Mouse (Mus musculus) CH12.LX (cell line): ENCODE measurements around the gene Rap1gap. TPM values are rescaled to one million over a fixed set of nuclear protein-coding genes. Genes with fewer than 3 reads are reported as not detected.

Source experiments
- DNase-seq: peaks from one replicate; pipeline ENCODE4 v3.0.0-alpha.2; 2013; ENCODE audit errors: extremely low read depth
- H3K27ac ChIP-seq: 2 replicates; pipeline ENCODE4 v1.5.1; 2012; ENCODE audit warnings: low read depth, mild to moderate bottlenecking, control low read depth, moderate library complexity; ENCODE audit not compliant: insufficient read depth
- H3K27me3 ChIP-seq: replicated peaks from 2 replicates; pipeline ENCODE3; 2012; ENCODE audit warnings: inconsistent platforms
- H3K36me3 ChIP-seq, 2 experiments: replicated peaks in 1 of 2; 2 replicates each; pipeline versions ENCODE3 to v1.6.1; 2012; ENCODE audit warnings: inconsistent platforms in 1 of 2, low read length in 1 of 2, mild to moderate bottlenecking in 1 of 2, mixed read lengths in 1 of 2, moderate library complexity in 1 of 2; ENCODE audit not compliant: control insufficient read depth in 1 of 2, insufficient read depth in 1 of 2
- H3K4me1 ChIP-seq, 2 experiments: 2 replicates each; pipeline ENCODE4 v1.6.1; 2012; ENCODE audit warnings: inconsistent platforms in 1 of 2, moderate library complexity in 1 of 2; ENCODE audit not compliant: insufficient read depth in 2 of 2, control insufficient read depth in 1 of 2
- H3K4me2 ChIP-seq: 2 replicates; pipeline ENCODE4 v1.6.1; 2012; ENCODE audit warnings: low read depth, mild to moderate bottlenecking, control low read depth; ENCODE audit not compliant: poor library complexity, insufficient read depth, severe bottlenecking
- H3K4me3 ChIP-seq, 3 experiments: fragments of 150-350 bp in 1 of 3; sonication (generic) in 1 of 3; replicated peaks in 1 of 3; 2 replicates each; pipeline versions ENCODE3 to v1.5.1; 2011 to 2012; ENCODE audit warnings: low read depth in 2 of 3, low read length in 2 of 3, mild to moderate bottlenecking in 2 of 3, moderate library complexity in 2 of 3, control low read depth in 1 of 3, improper control_type of control experiment in 1 of 3, inconsistent platforms in 1 of 3, mixed read lengths in 1 of 3; ENCODE audit not compliant: poor library complexity in 1 of 3
- H3K79me2 ChIP-seq: replicated peaks from 2 replicates; pipeline ENCODE4 v1.6.1; 2012; ENCODE audit warnings: mild to moderate bottlenecking, moderate library complexity; ENCODE audit not compliant: control insufficient read depth, poor library complexity, insufficient read depth, severe bottlenecking; ENCODE audit errors: extremely low read depth
- H3K9ac ChIP-seq: 2 replicates; pipeline ENCODE4 v1.6.1; 2012; ENCODE audit warnings: low read depth, mild to moderate bottlenecking, control low read depth, moderate library complexity; ENCODE audit not compliant: insufficient read depth
- H3K9me3 ChIP-seq: replicated peaks from 2 replicates; pipeline ENCODE3; 2012; ENCODE audit warnings: low read length, inconsistent platforms, mixed read lengths
- CHD2 ChIP-seq: IDR thresholded peaks from 2 replicates; pipeline ENCODE4 v1.6.1; 2011; ENCODE audit warnings: low read length, improper control_type of control experiment
- CTCF ChIP-seq, 2 experiments: IDR thresholded peaks in 1 of 2; conservative IDR thresholded peaks in 1 of 2; 2 replicates each; pipeline ENCODE4 v1.5.1; 2011 to 2012; ENCODE audit warnings: low read depth in 2 of 2, low read length in 2 of 2, improper control_type of control experiment in 1 of 2, inconsistent platforms in 1 of 2, mild to moderate bottlenecking in 1 of 2, moderate library complexity in 1 of 2
- ELF1 ChIP-seq: IDR thresholded peaks from 2 replicates; pipeline ENCODE4 v1.6.1; 2014; ENCODE audit warnings: low read depth, mild to moderate bottlenecking, inconsistent platforms, low read length, improper control_type of control experiment
- ETS1 ChIP-seq: conservative IDR thresholded peaks from 2 replicates; pipeline ENCODE4 v1.6.1; 2012; ENCODE audit warnings: low read depth, mild to moderate bottlenecking, inconsistent platforms, low read length, improper control_type of control experiment, moderate library complexity
- IRF4 ChIP-seq: IDR thresholded peaks from 2 replicates; pipeline ENCODE4 v1.6.1; 2014; ENCODE audit warnings: low read depth, mild to moderate bottlenecking, inconsistent platforms, low read length, improper control_type of control experiment
- JUN ChIP-seq: IDR thresholded peaks from 2 replicates; pipeline ENCODE4 v1.6.1; 2011; ENCODE audit warnings: low read depth, mild to moderate bottlenecking, low read length, improper control_type of control experiment, moderate library complexity; ENCODE audit not compliant: insufficient read depth
- MAX ChIP-seq: IDR thresholded peaks from 2 replicates; pipeline ENCODE4 v1.6.1; 2011; ENCODE audit warnings: low read length, improper control_type of control experiment
- MAZ ChIP-seq: IDR thresholded peaks from 2 replicates; pipeline ENCODE4 v1.6.1; 2012; ENCODE audit warnings: low read depth, mild to moderate bottlenecking, inconsistent platforms, low read length, improper control_type of control experiment, moderate library complexity
- MYC ChIP-seq: IDR thresholded peaks from 2 replicates; pipeline ENCODE4 v1.6.1; 2011; ENCODE audit warnings: low read depth, mild to moderate bottlenecking, improper control_type of control experiment, low read length
- NELFE ChIP-seq: IDR thresholded peaks from 2 replicates; pipeline ENCODE4 v1.6.1; 2011; ENCODE audit warnings: low read depth, low read length, improper control_type of control experiment
- NRF1 ChIP-seq: IDR thresholded peaks from 2 replicates; pipeline ENCODE4 v1.6.1; 2014; ENCODE audit warnings: low read depth, mild to moderate bottlenecking, inconsistent platforms, low read length, improper control_type of control experiment, moderate library complexity
- POLR2A ChIP-seq: IDR thresholded peaks from 2 replicates; pipeline ENCODE4 v1.6.1; 2011; ENCODE audit warnings: low read depth, mild to moderate bottlenecking, improper control_type of control experiment, low read length
- TBP ChIP-seq: conservative IDR thresholded peaks from 2 replicates; pipeline ENCODE4 v1.6.1; 2011; ENCODE audit warnings: low read depth, low read length, improper control_type of control experiment
- TCF12 ChIP-seq: IDR thresholded peaks from 2 replicates; pipeline ENCODE4 v1.6.1; 2014; ENCODE audit warnings: low read depth, mild to moderate bottlenecking, inconsistent platforms, low read length, improper control_type of control experiment
- UBTF ChIP-seq: IDR thresholded peaks from 2 replicates; pipeline ENCODE4 v1.6.1; 2012; ENCODE audit warnings: low read depth, mild to moderate bottlenecking, inconsistent platforms, low read length, improper control_type of control experiment, moderate library complexity
- USF1 ChIP-seq: IDR thresholded peaks from 2 replicates; pipeline ENCODE4 v1.6.1; 2014; ENCODE audit warnings: low read depth, mild to moderate bottlenecking, inconsistent platforms, low read length, improper control_type of control experiment
- USF2 ChIP-seq: conservative IDR thresholded peaks from 2 replicates; pipeline ENCODE4 v1.6.1; 2011; ENCODE audit warnings: low read depth, low read length, improper control_type of control experiment
- ZC3H11A ChIP-seq: IDR thresholded peaks from 2 replicates; pipeline ENCODE4 v1.6.1; 2012; ENCODE audit warnings: low read depth, mild to moderate bottlenecking, inconsistent platforms, low read length, improper control_type of control experiment
- ZKSCAN1 ChIP-seq: IDR thresholded peaks from 2 replicates; pipeline ENCODE4 v1.6.1; 2012; ENCODE audit warnings: low read depth, inconsistent platforms, low read length, improper control_type of control experiment, borderline replicate concordance
- dilution Hi-C: fragments of 300-500 bp; cut with MboI; formaldehyde crosslinking; loops from 2 replicates; pipeline ENCODE4 v1.14.3; 2020; ENCODE audit warnings: low sequenced_read_pairs; ENCODE audit not compliant: extremely low pct_unique_long_range_greater_than_20kb, extremely low pct_ligation_motif_present
- in situ Hi-C: fragments of 300-500 bp; cut with MboI; formaldehyde crosslinking; loops from 3 replicates; pipeline ENCODE4 v1.14.3; 2019; ENCODE audit warnings: low sequenced_read_pairs, low pct_ligation_motif_present, low pct_unique_long_range_greater_than_20kb, mixed read lengths
- polyA plus RNA-seq: library from polyadenylated mRNA; unstranded; fragments of >175 nt; gene quantifications from 2 replicates; pipeline ENCODE4 v1.2.1, GENCODE M21; 2012; ENCODE audit warnings: low read depth; ENCODE audit not compliant: insufficient read length
- total RNA-seq, 2 experiments: library from RNA; depleted of rRNA; stranded (reverse); fragments of 300-350 nt in 1 of 2; fragments of >200 nt in 1 of 2; gene quantifications; 2 replicates each; pipeline ENCODE4 v1.2.3; 2012 to 2014

The Rap1gap gene
- total and polyA plus RNA-seq, 3 experiments = 3.0 to 11.1 (median 5.8) TPM

- H3K36me3 ChIP-seq = peaks cover 73 to 97% of the 10 kb centered on the region in 2 experiments
- in situ Hi-C loops = no loop called here
- H3K4me1 ChIP-seq = peaks cover 18 to 49% of the 10 kb centered on the region in 2 experiments
- H3K27me3 ChIP-seq = no peaks in the 10 kb centered on the region
- H3K79me2 ChIP-seq = peaks cover 7% of the 10 kb centered on the region
- no peak for TF ChIP-seq CHD2
- TF ChIP-seq UBTF = no peak
- TF ChIP-seq ZC3H11A = no peak
- no peak for TF ChIP-seq JUN
- dilution Hi-C loops = no loop called here
- H3K9me3 ChIP-seq = no peaks in the 10 kb centered on the region
- no peak overlapping the region for H3K9ac ChIP-seq
- no peak overlapping the region for H3K27ac ChIP-seq
- no peak overlapping the region for H3K4me3 ChIP-seq
- DNase-seq = no peak
- H3K4me2 ChIP-seq = no peak overlapping the region
Observed at GRCm38 (mm10) chr4:137753199-137753598, 88.7 kb downstream of the Rap1gap start.

GRCm38 (mm10) chr4:137754446-137754845 lies 89.9 kb downstream of the Rap1gap start:
- no peak overlapping the region for H3K9ac ChIP-seq

GRCm38 (mm10) chr4:137762886-137763285 lies 98.4 kb downstream of the Rap1gap start:
- TF ChIP-seq MAX (no peak), MYC (no peak), JUN (no peak), ELF1 (no peak), USF2 (peak; percentile 29; the same call in 1 of the 2 replicates), NELFE (no peak), MAZ (no peak), POLR2A (no peak), USF1 (peak; percentile 10; the same call in 1 of the 2 replicates), ZKSCAN1 (no peak), IRF4 (no peak), ETS1 (no peak), TBP (no peak)
- Histone ChIP-seq H3K79me2 (peaks cover 50% of the 10 kb centered on the region), H3K9me3 (no peaks in the 10 kb centered on the region), H3K4me2 (no peak overlapping the region), H3K4me3 (no peak overlapping the region), H3K36me3 (peaks cover 11 to 67% of the 10 kb centered on the region in 2 experiments), H3K9ac (no peak overlapping the region), H3K27me3 (no peaks in the 10 kb centered on the region), H3K4me1 (peaks cover 13 to 56% of the 10 kb centered on the region in 2 experiments), H3K27ac (no peak overlapping the region)
- dilution Hi-C loops (no loop called here), in situ Hi-C loops (no loop called here)
- DNase-seq = no peak

More at GRCm38 (mm10) chr4:137754446-137754845, 89.9 kb downstream of the Rap1gap start:
- no peak overlapping the region for H3K4me3 ChIP-seq
- H3K4me1 ChIP-seq = peaks cover 9 to 37% of the 10 kb centered on the region in 2 experiments; a peak in 3 of 4 replicates
- H3K79me2 ChIP-seq = peaks cover 13% of the 10 kb centered on the region
- H3K4me2 ChIP-seq = no peak overlapping the region
- dilution Hi-C loops (no loop called here), in situ Hi-C loops (no loop called here)
- H3K9me3 ChIP-seq = no peaks in the 10 kb centered on the region
- TF ChIP-seq CTCF (conservative IDR thresholded peaks at IDR 0.05 in 1 of 2, IDR thresholded peaks at IDR 0.05 in 1 of 2; ENCODE audit: low read depth in 2 of 2, low read length in 2 of 2) (no peak), TCF12 (no peak), MAZ (no peak), NELFE (no peak), NRF1 (no peak)
- H3K27ac ChIP-seq = no peak overlapping the region
- no peaks in the 10 kb centered on the region for H3K27me3 ChIP-seq
- DNase-seq = no peak
- H3K36me3 ChIP-seq = peaks cover 71 to 98% of the 10 kb centered on the region in 2 experiments
